Mouse (Mus musculus): ENCODE results near the gene Adad2. TPM values are rescaled to one million over a fixed set of nuclear protein-coding genes. Genes with fewer than 3 reads are reported as not detected.

Gene Adad2
- polyA plus RNA-seq, 1 experiment: 0.34 TPM

GRCm38 (mm10) chr8:119634616-119635336 is 22.2 kb downstream of the Adad2 start:
- no peak for TF ChIP-seq POLR2A (IDR thresholded peaks at IDR 0.05; ENCODE audit: control insufficient read depth, extremely low read depth, insufficient read depth, low read length, poor library complexity)
- no peak for TF ChIP-seq CTCF (IDR thresholded peaks at IDR 0.05; ENCODE audit: borderline replicate concordance, control insufficient read depth, extremely low read depth, insufficient read depth, low read length, poor library complexity)
- H3K36me3 ChIP-seq (ENCODE audit: control insufficient read depth, insufficient read depth, low read length): no peaks in the 10 kb centered on the region
- no peak for DNase-seq
- H3K27me3 ChIP-seq (ENCODE audit: control insufficient read depth, insufficient read depth, low read length): no peaks in the 10 kb centered on the region; the same call in 1 of the 2 replicates
- no peak overlapping the region for H3K4me3 ChIP-seq (ENCODE audit: control insufficient read depth, insufficient read depth, low read length)
- H3K27ac ChIP-seq (ENCODE audit: control insufficient read depth, insufficient read depth, low read length): no peak overlapping the region
- 35% methylated on average over 14 of the region's 14 CpGs for WGBS
- H3K4me1 ChIP-seq (replicated peaks; ENCODE audit: control insufficient read depth, insufficient read depth, low read length): no peaks in the 10 kb centered on the region

GRCm38 (mm10) chr8:119635378-119635777 is 22.8 kb downstream of the Adad2 start, which contains the start of gene Kcng4:
Kcng4 (minus strand) TSS chr8:119635680.
- no peak within 1 kb of the TSS for H3K27ac ChIP-seq (ENCODE audit: control insufficient read depth, insufficient read depth, low read length)
- TF ChIP-seq POLR2A (IDR thresholded peaks at IDR 0.05; ENCODE audit: control insufficient read depth, extremely low read depth, insufficient read depth, low read length, poor library complexity) (no peak), CTCF (IDR thresholded peaks at IDR 0.05; ENCODE audit: borderline replicate concordance, control insufficient read depth, extremely low read depth, insufficient read depth, low read length, poor library complexity) (no peak)
- no peak for DNase-seq
- H3K27me3 ChIP-seq (ENCODE audit: control insufficient read depth, insufficient read depth, low read length): no peaks in the 10 kb centered on the region; the same call in 1 of the 2 replicates
- no peak within 1 kb of the TSS for H3K4me3 ChIP-seq (ENCODE audit: control insufficient read depth, insufficient read depth, low read length)
- H3K4me1 ChIP-seq (replicated peaks; ENCODE audit: control insufficient read depth, insufficient read depth, low read length): no peaks in the 10 kb centered on the region
- no peaks in the 10 kb centered on the region for H3K36me3 ChIP-seq (ENCODE audit: control insufficient read depth, insufficient read depth, low read length)
- 47% methylated on average over 6 of the region's 6 CpGs for WGBS

- no peaks in the 10 kb centered on the region for H3K4me1 ChIP-seq (replicated peaks; ENCODE audit: control insufficient read depth, insufficient read depth, low read length)
- no peak overlapping the region for H3K4me3 ChIP-seq (ENCODE audit: control insufficient read depth, insufficient read depth, low read length)
- no peak overlapping the region for H3K27ac ChIP-seq (ENCODE audit: control insufficient read depth, insufficient read depth, low read length)
- WGBS: 79% methylated on average over 2 of the region's 2 CpGs
- H3K27me3 ChIP-seq (ENCODE audit: control insufficient read depth, insufficient read depth, low read length): no peaks in the 10 kb centered on the region; the same call in 1 of the 2 replicates
- DNase-seq: no peak
- no peaks in the 10 kb centered on the region for H3K36me3 ChIP-seq (ENCODE audit: control insufficient read depth, insufficient read depth, low read length)
- TF ChIP-seq CTCF (IDR thresholded peaks at IDR 0.05; ENCODE audit: borderline replicate concordance, control insufficient read depth, extremely low read depth, insufficient read depth, low read length, poor library complexity) (no peak), POLR2A (IDR thresholded peaks at IDR 0.05; ENCODE audit: control insufficient read depth, extremely low read depth, insufficient read depth, low read length, poor library complexity) (no peak)
These were observed 23.4 kb downstream of the Adad2 start for GRCm38 (mm10) chr8:119635958-119636357.

GRCm38 (mm10) chr8:119636766-119637165 is 24.2 kb downstream of the Adad2 start:
- TF ChIP-seq CTCF (IDR thresholded peaks at IDR 0.05; ENCODE audit: borderline replicate concordance, control insufficient read depth, extremely low read depth, insufficient read depth, low read length, poor library complexity) (no peak), POLR2A (IDR thresholded peaks at IDR 0.05; ENCODE audit: control insufficient read depth, extremely low read depth, insufficient read depth, low read length, poor library complexity) (no peak)
- Histone ChIP-seq H3K27ac (ENCODE audit: control insufficient read depth, insufficient read depth, low read length) (no peak overlapping the region), H3K4me1 (replicated peaks; ENCODE audit: control insufficient read depth, insufficient read depth, low read length) (no peaks in the 10 kb centered on the region), H3K36me3 (ENCODE audit: control insufficient read depth, insufficient read depth, low read length) (no peaks in the 10 kb centered on the region), H3K27me3 (ENCODE audit: control insufficient read depth, insufficient read depth, low read length) (no peaks in the 10 kb centered on the region; the same call in 1 of the 2 replicates), H3K4me3 (ENCODE audit: control insufficient read depth, insufficient read depth, low read length) (no peak overlapping the region)
- no peak for DNase-seq
- WGBS: 74% methylated on average over 7 of the region's 7 CpGs

- no peak for DNase-seq
- TF ChIP-seq CTCF (IDR thresholded peaks at IDR 0.05; ENCODE audit: borderline replicate concordance, control insufficient read depth, extremely low read depth, insufficient read depth, low read length, poor library complexity) (no peak), POLR2A (IDR thresholded peaks at IDR 0.05; ENCODE audit: control insufficient read depth, extremely low read depth, insufficient read depth, low read length, poor library complexity) (no peak)
- Histone ChIP-seq H3K27me3 (ENCODE audit: control insufficient read depth, insufficient read depth, low read length) (no peaks in the 10 kb centered on the region; the same call in 1 of the 2 replicates), H3K27ac (ENCODE audit: control insufficient read depth, insufficient read depth, low read length) (no peak overlapping the region), H3K4me3 (ENCODE audit: control insufficient read depth, insufficient read depth, low read length) (no peak overlapping the region), H3K36me3 (ENCODE audit: control insufficient read depth, insufficient read depth, low read length) (no peaks in the 10 kb centered on the region), H3K4me1 (replicated peaks; ENCODE audit: control insufficient read depth, insufficient read depth, low read length) (no peaks in the 10 kb centered on the region)
- 96% methylated on average over 4 of the region's 4 CpGs for WGBS
These were observed 24.8 kb downstream of the Adad2 start for GRCm38 (mm10) chr8:119637381-119637780.

GRCm38 (mm10) chr8:119638261-119638660 is 25.7 kb downstream of the Adad2 start:
- DNase-seq: no peak
- H3K27ac ChIP-seq (ENCODE audit: control insufficient read depth, insufficient read depth, low read length): no peak overlapping the region
- H3K36me3 ChIP-seq (ENCODE audit: control insufficient read depth, insufficient read depth, low read length): no peaks in the 10 kb centered on the region
- H3K4me3 ChIP-seq (ENCODE audit: control insufficient read depth, insufficient read depth, low read length): no peak overlapping the region
- H3K4me1 ChIP-seq (replicated peaks; ENCODE audit: control insufficient read depth, insufficient read depth, low read length): no peaks in the 10 kb centered on the region
- 94% methylated on average over 6 of the region's 6 CpGs for WGBS
- no peak for TF ChIP-seq CTCF (IDR thresholded peaks at IDR 0.05; ENCODE audit: borderline replicate concordance, control insufficient read depth, extremely low read depth, insufficient read depth, low read length, poor library complexity)
- H3K27me3 ChIP-seq (ENCODE audit: control insufficient read depth, insufficient read depth, low read length): no peaks in the 10 kb centered on the region; the same call in 1 of the 2 replicates
